Mouse (Mus musculus): Measurements from ENCODE around the gene Usp29. TPM values are rescaled to one million over a fixed set of nuclear protein-coding genes. Genes with fewer than 3 reads are reported as not detected.

The Usp29 gene
- polyA plus RNA-seq, 1 experiment from 2014 or later: 1.7 TPM

GRCm38 (mm10) chr7:6791286-6792065, 61.1 kb downstream of the Usp29 start:
- no peaks in the 10 kb centered on the region for H3K36me3 ChIP-seq (replicated peaks)
- no peak overlapping the region for H3K4me2 ChIP-seq
- H3K4me1 ChIP-seq (replicated peaks): no peaks in the 10 kb centered on the region
- H3K4me3 ChIP-seq (replicated peaks): no peak overlapping the region
- H3K27me3 ChIP-seq: no peaks in the 10 kb centered on the region
- no peak overlapping the region for H3K27ac ChIP-seq (replicated peaks)
- H3K9ac ChIP-seq: no peak overlapping the region
- 58% methylated on average over 9 of the region's 9 CpGs for WGBS (ENCODE audit: insufficient replicate concordance)
- H3K9me3 ChIP-seq (replicated peaks): 0 out of 2 replicates have a peak, but pooled peaks cover 2% of the 10 kb centered on the region
- ATAC-seq (ENCODE audit: insufficient read depth): no peak

- Histone ChIP-seq H3K4me2 (no peak overlapping the region), H3K4me1 (replicated peaks) (no peaks in the 10 kb centered on the region), H3K36me3 (replicated peaks) (no peaks in the 10 kb centered on the region), H3K4me3 (replicated peaks) (no peak overlapping the region), H3K27ac (replicated peaks) (no peak overlapping the region), H3K27me3 (no peaks in the 10 kb centered on the region), H3K9ac (no peak overlapping the region), H3K9me3 (replicated peaks) (0 out of 2 replicates have a peak, but pooled peaks cover 2% of the 10 kb centered on the region)
- ATAC-seq (ENCODE audit: insufficient read depth): no peak
- WGBS (ENCODE audit: insufficient replicate concordance): 77% methylated on average over 6 of the region's 6 CpGs
Observed at GRCm38 (mm10) chr7:6793240-6793639, 62.9 kb downstream of the Usp29 start.

- Histone ChIP-seq H3K27ac (replicated peaks) (no peak overlapping the region), H3K4me3 (replicated peaks) (no peak overlapping the region), H3K4me1 (replicated peaks) (no peaks in the 10 kb centered on the region), H3K9ac (no peak overlapping the region), H3K36me3 (replicated peaks) (no peaks in the 10 kb centered on the region), H3K4me2 (no peak overlapping the region), H3K9me3 (replicated peaks) (0 out of 2 replicates have a peak, but pooled peaks cover 2% of the 10 kb centered on the region), H3K27me3 (no peaks in the 10 kb centered on the region)
- ATAC-seq (ENCODE audit: insufficient read depth): no peak
- WGBS (ENCODE audit: insufficient replicate concordance): 46% methylated on average over 3 of the region's 3 CpGs
Observed at GRCm38 (mm10) chr7:6793811-6794210, 63.4 kb downstream of the Usp29 start.

- H3K27me3 ChIP-seq: no peaks in the 10 kb centered on the region
- no peaks in the 10 kb centered on the region for H3K36me3 ChIP-seq (replicated peaks)
- no peak overlapping the region for H3K27ac ChIP-seq (replicated peaks)
- no peak overlapping the region for H3K4me2 ChIP-seq
- no peak overlapping the region for H3K4me3 ChIP-seq (replicated peaks)
- no peak overlapping the region for H3K9ac ChIP-seq
- no peak for ATAC-seq (ENCODE audit: insufficient read depth)
- H3K4me1 ChIP-seq (replicated peaks): peaks cover 6% of the 10 kb centered on the region; the same call in 1 of the 2 replicates
- WGBS (ENCODE audit: insufficient replicate concordance): 34% methylated on average over 2 of the region's 2 CpGs
- H3K9me3 ChIP-seq (replicated peaks): 0 out of 2 replicates have a peak, but pooled peaks cover 2% of the 10 kb centered on the region
Observed at GRCm38 (mm10) chr7:6797408-6797807, 67.0 kb downstream of the Usp29 start.

GRCm38 (mm10) chr7:6799105-6799805, 68.9 kb downstream of the Usp29 start:
- Histone ChIP-seq H3K27ac (replicated peaks) (no peak overlapping the region), H3K27me3 (no peaks in the 10 kb centered on the region), H3K4me1 (replicated peaks) (peaks cover 6% of the 10 kb centered on the region; the same call in 1 of the 2 replicates), H3K36me3 (replicated peaks) (no peaks in the 10 kb centered on the region), H3K4me3 (replicated peaks) (no peak overlapping the region), H3K9ac (no peak overlapping the region), H3K9me3 (replicated peaks) (no peaks in the 10 kb centered on the region), H3K4me2 (no peak overlapping the region)
- ATAC-seq (ENCODE audit: insufficient read depth): no peak
- 38% methylated on average over 9 of the region's 9 CpGs for WGBS (ENCODE audit: insufficient replicate concordance)

- WGBS (ENCODE audit: insufficient replicate concordance): 58% methylated on average over 12 of the region's 12 CpGs
- no peak overlapping the region for H3K9ac ChIP-seq
- H3K9me3 ChIP-seq (replicated peaks): no peaks in the 10 kb centered on the region
- H3K27ac ChIP-seq (replicated peaks): 0 out of 2 replicates have a peak overlapping the region, but pooled peaks have one; percentile 14
- no peak for ATAC-seq (ENCODE audit: insufficient read depth)
- no peaks in the 10 kb centered on the region for H3K27me3 ChIP-seq
- H3K4me3 ChIP-seq (replicated peaks): no peak overlapping the region
- no peak overlapping the region for H3K4me2 ChIP-seq
- peaks cover 6% of the 10 kb centered on the region; the same call in 1 of the 2 replicates for H3K4me1 ChIP-seq (replicated peaks)
- no peaks in the 10 kb centered on the region for H3K36me3 ChIP-seq (replicated peaks)
Observed at GRCm38 (mm10) chr7:6800586-6801441, 70.4 kb downstream of the Usp29 start.

- Histone ChIP-seq H3K9me3 (replicated peaks) (no peaks in the 10 kb centered on the region), H3K36me3 (replicated peaks) (no peaks in the 10 kb centered on the region), H3K4me3 (replicated peaks) (no peak overlapping the region), H3K27ac (replicated peaks) (0 out of 2 replicates have a peak overlapping the region, but pooled peaks have one; percentile 14), H3K4me1 (replicated peaks) (peaks cover 6% of the 10 kb centered on the region; the same call in 1 of the 2 replicates), H3K4me2 (no peak overlapping the region), H3K9ac (no peak overlapping the region), H3K27me3 (no peaks in the 10 kb centered on the region)
- 58% methylated on average over 6 of the region's 6 CpGs for WGBS (ENCODE audit: insufficient replicate concordance)
- ATAC-seq (ENCODE audit: insufficient read depth): no peak
Observed at GRCm38 (mm10) chr7:6801642-6802041, 71.3 kb downstream of the Usp29 start.

GRCm38 (mm10) chr7:6810556-6810955, 80.2 kb downstream of the Usp29 start:
- H3K9ac ChIP-seq: no peak overlapping the region
- no peaks in the 10 kb centered on the region for H3K27me3 ChIP-seq
- no peak overlapping the region for H3K4me2 ChIP-seq
- 46% methylated on average over 3 of the region's 3 CpGs for WGBS (ENCODE audit: insufficient replicate concordance)
- no peak overlapping the region for H3K4me3 ChIP-seq (replicated peaks)
- H3K36me3 ChIP-seq (replicated peaks): no peaks in the 10 kb centered on the region
- H3K4me1 ChIP-seq (replicated peaks): no peaks in the 10 kb centered on the region
- H3K27ac ChIP-seq (replicated peaks): no peak overlapping the region
- no peaks in the 10 kb centered on the region for H3K9me3 ChIP-seq (replicated peaks)
- ATAC-seq (ENCODE audit: insufficient read depth): no peak

GRCm38 (mm10) chr7:6814971-6815370, 84.6 kb downstream of the Usp29 start:
- no peaks in the 10 kb centered on the region for H3K9me3 ChIP-seq (replicated peaks)
- H3K27me3 ChIP-seq: no peaks in the 10 kb centered on the region
- H3K4me3 ChIP-seq (replicated peaks): no peak overlapping the region
- no peaks in the 10 kb centered on the region for H3K4me1 ChIP-seq (replicated peaks)
- no peak overlapping the region for H3K4me2 ChIP-seq
- no peak overlapping the region for H3K27ac ChIP-seq (replicated peaks)
- WGBS (ENCODE audit: insufficient replicate concordance): 55% methylated on average over 8 of the region's 8 CpGs
- no peaks in the 10 kb centered on the region for H3K36me3 ChIP-seq (replicated peaks)
- no peak for ATAC-seq (ENCODE audit: insufficient read depth)
- H3K9ac ChIP-seq: no peak overlapping the region

GRCm38 (mm10) chr7:6816706-6817376, 86.5 kb downstream of the Usp29 start:
- no peak overlapping the region for H3K9ac ChIP-seq
- 77% methylated on average over 5 of the region's 5 CpGs for WGBS (ENCODE audit: insufficient replicate concordance)
- H3K9me3 ChIP-seq (replicated peaks): no peaks in the 10 kb centered on the region
- H3K27me3 ChIP-seq: no peaks in the 10 kb centered on the region
- H3K4me3 ChIP-seq (replicated peaks): no peak overlapping the region
- H3K36me3 ChIP-seq (replicated peaks): no peaks in the 10 kb centered on the region
- H3K27ac ChIP-seq (replicated peaks): no peak overlapping the region
- H3K4me2 ChIP-seq: no peak overlapping the region
- no peaks in the 10 kb centered on the region for H3K4me1 ChIP-seq (replicated peaks)
- no peak for ATAC-seq (ENCODE audit: insufficient read depth)
